Mouse (Mus musculus) spleen, postnatal 10 days (tissue): ENCODE data around the gene Slc25a3.
A peak's percentile ranks its signal among the peaks of the same experiment; 100 is the strongest.

Source experiments
- DNase-seq, 2 experiments: peaks; one replicate each; pipeline ENCODE4 v3.0.0; 2021 to 2022; ENCODE audit warnings: low spot score in 2 of 2

The Slc25a3 gene

DNA sequence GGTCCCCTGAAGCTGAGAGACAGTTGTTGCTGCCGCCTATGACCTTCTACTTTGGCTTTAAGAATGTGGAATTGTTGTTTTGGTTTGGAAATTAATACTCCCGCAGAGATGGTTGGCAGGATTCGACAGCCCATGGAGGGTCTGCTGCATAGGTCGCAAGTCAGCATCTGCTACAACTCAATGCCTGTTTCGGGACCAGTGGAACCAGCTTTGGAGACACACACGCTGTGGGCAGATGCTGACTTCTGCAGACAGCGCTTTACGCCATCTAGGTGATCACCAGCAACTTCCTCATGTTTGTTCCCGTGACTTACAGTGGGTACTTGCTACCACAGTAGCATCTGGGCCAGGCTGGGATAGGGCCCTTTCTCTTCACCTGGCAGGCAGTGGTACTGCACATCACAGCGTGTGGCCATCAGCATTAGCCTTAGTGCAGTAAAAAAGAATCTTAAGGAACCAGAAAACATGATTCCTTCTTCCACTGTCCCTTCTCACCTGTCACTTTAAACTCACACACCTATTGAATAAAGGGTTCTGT is 18.9 kb upstream of the Slc25a3 start:
- peak in 1 of 2 experiments; percentile 28 for DNase-seq

DNA sequence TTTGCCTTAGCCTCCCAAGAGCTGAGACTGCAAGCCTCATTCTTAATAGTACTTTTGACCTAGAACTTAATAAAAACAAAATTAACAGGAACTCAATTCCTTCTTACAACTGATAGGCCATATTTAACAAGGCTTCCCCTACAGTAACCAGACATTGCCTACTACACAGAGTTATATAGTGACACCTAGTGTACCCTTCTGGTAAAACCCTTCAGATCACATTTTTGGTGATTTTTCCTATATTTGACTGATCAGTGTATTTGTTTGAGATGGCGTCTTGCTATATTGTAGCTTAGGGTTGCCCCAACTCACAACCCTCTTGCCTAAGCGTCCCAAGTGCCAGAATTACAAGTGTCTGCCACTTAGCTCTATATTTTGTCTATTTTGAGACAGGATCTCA is 17.7 kb upstream of the Slc25a3 start:
- DNase-seq, result no peak

DNA sequence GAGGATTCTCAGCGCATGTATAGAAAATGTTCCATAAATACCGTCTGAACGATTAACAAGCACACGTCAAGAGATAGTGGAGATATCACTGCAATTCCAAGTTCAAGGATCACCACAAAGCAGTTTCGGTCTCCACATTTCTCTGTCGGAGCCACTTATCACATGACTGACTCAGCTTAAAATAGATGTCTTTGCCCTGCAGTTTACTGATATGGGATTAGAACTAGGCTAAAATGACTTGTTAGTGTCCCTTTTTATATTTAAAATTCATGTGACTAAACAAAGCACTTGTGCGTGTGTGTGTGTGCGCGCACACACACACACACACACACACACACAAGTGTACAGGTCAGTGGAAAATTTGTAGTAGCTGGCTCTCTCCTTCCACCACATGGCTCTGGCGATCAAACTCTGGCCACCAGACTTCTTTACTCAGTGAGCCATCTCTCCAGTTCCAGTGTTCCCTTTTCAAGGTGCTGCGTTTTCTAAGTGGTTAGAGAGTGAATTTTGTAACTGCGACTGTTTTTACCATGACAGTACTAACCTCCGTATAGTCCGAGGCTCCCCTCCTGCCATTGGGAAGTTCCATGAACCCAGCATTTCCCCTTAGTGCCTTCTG is 15.4 kb upstream of the Slc25a3 start:
- DNase-seq, result no peak

DNA sequence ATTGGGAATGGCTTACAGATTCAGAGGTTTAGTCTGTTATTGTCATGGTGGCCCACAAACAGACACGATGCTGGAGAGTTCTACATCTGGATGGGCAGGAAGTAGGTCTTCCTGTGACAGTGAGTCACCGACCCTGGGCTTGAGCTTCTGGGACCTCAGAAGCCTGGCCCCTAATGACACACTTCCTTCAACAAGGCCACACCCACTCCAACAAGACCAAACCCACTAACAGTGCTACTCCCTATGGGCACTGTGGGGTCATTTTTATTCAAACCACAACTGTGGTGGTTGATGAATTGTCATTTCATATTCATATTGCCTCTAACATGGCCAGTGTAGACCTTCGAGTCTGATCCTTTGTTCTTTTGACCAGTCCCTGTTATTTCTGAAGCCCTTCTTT is 14.5 kb upstream of the Slc25a3 start:
- no peak for DNase-seq

DNA sequence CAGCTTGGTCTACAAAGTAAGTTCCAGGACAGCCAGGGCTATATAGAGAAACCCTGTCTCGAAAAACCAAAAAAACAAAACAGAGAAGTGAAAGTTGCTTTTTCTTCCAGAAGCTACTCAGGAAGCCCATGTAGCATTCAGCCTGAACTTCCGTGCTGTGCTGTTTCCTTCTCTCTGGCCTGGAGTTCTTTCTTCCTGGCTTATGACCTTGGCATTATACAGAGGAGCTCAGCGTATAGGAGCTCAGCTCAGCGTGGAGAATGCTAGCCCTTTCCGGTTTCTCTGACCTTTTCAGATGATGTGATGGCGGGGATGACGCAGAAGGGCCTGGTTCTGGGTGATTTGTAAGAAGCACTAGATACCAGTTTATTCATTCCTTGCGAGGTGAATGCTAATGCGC is 13.5 kb upstream of the Slc25a3 start:
- no peak for DNase-seq

DNA sequence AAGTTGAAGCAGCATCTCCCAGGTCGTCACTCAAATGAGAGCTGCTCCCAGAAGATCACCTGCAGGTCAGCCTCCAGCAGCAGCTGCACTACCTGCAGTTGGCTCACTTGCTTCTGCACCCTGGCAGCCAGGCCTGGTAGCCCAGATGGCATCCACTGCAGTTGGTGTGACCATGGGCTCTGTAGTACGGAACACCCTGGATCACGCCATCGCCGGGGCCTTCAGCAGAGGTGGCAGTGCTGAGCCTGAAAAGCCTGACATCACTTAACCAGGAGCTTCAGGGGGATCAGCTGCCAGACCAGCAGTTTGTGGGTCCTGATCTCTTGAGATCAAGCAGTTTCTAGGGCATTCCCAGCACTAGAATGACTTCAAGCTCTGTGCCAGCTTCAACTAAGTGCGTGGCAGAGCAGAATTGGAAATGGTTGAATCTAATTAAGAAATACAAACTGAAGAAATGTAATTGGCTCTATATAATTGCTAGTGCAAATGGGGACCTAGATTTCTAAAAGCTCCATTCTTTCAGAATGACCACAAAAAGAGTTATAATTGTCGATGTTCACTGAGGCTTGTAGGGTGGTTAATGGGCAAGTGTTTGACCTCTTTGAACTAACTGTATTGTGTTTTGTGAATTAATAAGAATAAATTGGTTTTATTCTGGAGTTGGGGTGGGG is 11.6 kb upstream of the Slc25a3 start:
- DNase-seq, result no peak

DNA sequence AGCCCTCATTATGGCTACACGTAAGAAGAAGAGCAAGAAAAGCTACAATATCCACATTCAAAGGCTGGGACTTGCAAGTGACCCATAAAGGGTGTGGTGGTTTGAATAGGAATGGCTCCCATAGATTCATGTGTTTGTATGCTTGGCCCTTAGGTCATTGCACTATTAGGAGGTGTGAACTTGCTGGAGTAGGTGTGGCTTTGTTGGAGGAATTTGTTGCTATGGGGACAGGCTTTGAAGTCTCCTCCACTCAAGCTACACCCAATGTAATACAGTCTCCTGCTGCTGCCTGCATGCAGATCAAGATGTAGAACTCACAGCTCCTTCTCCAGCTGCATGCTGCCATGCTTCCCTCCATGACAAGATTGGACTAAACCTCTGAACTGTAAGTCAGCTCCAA is 7.7 kb upstream of the Slc25a3 start:
- no peak for DNase-seq

DNA sequence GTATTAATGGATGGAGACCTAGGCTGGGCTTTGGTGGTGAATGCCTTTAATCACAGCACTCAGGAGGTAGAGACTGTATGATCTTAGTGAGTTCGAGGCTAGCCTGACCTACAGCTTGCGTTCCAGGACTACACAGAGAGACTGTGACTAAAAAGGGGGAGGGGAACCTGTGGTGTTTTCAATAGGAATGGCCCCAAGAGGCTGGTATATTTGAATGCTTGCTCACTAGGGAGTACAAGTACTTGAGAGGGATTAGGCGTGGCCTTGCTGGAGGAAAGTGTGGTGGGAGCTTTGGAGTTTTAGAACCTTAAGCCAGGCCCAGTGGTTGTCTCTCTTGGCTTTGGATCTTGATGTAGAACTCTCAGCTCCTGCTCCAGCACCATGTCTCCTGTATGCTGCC is 6.9 kb upstream of the Slc25a3 start:
- DNase-seq, result no peak

DNA sequence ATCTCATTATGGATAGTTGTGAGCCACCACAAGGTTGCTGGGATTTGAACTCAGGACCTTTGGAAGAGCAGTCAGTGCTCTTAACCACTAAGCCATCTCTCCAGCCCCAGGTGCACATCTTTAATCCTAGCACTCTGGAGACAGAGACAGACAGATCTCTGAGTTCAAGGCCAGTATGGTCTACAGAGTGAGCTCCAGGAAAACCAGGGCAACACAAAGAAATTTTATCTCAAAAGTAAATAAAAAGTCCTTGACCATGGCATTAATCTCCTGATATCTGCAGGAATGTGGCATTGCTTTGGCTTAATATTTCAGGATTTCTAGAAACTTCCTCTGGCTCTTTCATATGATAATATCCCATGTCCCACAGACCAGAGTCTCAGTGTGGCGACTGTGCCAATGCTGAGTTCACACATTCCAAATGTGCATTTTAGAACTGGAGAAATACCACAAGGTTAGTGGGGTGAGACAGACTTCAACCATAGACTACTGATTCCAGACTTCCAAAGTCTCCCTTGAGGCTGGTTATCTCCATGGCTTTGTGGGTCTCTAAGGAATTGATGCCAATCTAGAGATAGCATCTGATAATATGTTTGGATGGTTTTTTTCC is 4.8 kb upstream of the Slc25a3 start:
- DNase-seq, result no peak

DNA sequence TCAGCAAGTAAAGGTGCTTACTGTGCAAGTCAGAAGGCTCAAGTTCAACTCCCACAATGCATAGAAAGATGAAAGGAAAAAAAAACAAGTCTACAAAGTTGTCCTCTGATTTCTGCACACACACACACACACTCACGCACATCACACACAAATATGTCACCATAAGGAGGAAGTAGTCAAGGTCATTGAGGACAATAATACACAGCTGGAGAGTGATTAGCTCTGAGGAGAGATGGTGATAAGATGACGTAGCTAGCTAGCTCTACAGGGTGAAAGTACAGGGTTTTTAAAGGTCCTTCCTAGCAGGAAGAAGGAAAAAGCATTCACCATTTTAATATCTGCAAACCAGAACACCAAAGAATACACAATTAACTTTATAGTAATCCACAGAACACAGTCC is 3.5 kb upstream of the Slc25a3 start:
- DNase-seq, result no peak

DNA sequence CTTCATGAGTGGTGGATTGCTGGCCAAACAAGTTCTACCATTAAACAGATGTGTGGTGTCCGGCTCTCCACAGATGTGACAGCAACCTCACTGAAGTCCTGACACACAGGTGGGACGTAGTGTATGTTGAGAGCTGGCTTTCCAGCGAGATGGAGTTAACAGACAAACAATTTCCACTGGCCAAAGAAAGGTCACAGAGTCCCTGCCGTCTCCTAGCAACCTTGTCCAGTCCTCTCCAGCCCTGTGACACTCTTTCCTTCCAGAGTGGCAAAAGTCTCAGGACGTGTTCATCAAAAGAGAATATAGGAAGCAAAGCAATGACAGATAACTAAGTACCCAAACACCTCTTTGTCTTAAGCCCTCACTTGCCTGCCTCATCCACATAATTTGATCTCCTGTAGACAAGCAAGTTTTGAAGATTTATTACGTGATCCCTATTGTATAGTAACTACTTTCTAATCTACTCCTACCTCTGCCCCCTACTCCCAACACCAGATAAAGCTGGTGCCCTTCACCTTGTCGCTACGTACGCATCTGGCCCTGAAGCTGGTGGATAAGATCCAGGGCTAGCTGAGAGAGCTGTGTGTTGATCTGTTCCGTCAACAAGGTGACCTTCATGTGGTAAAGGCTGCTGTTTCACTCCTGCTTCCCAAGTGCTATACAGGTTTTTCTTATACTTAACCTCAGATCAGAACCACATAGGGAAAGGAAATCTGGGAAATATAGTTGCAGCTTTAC is 2.9 kb upstream of the Slc25a3 start:
- no peak for DNase-seq

DNA sequence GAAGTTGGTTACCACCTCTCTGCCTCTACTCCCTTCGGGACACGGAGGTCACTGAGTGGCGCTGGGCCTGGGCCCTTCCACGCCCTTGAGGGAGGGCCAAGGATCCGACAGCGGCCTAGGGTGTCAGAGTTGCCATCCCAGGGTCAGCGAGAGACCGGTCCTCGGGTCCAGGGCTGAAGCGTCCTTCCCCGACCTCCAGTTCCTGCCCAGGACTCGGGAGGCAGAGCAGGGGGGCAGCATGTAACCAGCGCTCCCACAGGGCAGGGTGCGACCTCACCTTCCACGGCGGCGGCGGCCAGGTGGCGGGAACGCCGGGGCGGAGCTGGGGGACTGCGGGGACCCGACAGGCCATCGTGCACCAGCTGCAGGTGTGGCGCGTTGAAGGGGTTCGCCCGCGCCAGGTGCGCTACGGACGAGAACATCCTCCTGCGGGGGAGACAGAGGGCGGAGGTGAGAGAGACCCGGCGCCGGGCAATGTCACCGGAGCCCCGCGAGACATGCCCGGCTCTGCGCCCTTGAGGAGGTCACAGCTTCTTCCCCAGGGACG is 505 bp downstream of the Slc25a3 start:
- peak in 1 of 2 experiments; percentile 68 for DNase-seq

DNA sequence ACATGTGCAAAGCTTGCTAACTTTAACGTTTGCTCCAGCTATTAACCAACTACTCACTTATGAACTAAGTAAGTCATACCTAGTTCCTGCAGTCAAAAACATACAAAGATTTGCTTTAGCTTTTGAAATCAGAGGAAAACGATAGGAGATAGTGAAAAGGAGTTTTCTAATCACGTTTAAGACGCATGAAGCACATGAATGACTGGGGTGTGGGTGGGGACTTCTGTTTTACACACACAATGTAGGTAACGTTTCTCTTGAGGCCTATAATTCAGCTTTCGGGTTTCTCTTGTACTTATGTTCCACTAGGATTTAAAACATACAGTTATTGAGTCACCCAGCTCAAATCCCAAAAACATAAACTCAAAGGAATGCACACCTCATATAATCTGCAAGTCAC is 1.2 kb downstream of the Slc25a3 start:
- no peak for DNase-seq

DNA sequence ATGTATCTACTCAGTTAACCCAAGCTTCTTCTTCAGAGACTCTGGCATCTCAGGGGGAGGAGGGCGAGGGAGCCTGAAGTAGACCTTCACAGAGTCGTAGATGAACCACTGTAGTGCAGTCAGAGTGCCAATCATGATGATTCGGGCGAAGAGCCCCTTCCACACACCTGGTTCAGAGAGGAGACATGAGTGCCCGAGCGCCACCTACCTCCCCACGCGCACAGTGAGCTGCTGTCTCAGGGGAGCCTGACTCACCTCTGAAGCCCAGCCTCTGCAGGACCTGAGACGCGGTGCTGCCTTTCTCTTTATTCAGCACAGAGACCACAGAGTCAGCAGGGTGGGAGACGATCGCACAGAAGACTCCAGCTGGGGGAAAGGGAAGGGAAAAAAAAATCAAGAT is 6.9 kb downstream of the Slc25a3 start:
- no peak for DNase-seq

DNA sequence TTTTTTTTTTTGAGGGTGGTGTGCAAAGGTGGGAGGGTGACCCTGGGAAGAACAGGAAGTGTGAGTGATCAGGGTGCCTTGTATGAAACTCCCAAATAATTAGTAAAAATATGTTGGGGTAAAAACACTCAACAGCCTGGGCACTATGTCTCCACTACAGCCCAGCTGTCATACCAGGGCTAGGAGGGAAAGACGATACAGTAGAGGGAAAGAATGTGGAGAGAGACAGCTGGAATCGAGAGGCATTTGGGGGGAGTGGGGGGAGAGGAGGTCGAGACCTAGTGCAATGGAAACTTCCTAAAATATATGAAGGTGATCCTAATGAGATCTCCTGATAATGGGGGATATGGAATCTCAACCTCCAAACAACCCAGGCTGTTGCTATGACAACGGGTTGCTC is 14.0 kb downstream of the Slc25a3 start:
- no peak for DNase-seq

DNA sequence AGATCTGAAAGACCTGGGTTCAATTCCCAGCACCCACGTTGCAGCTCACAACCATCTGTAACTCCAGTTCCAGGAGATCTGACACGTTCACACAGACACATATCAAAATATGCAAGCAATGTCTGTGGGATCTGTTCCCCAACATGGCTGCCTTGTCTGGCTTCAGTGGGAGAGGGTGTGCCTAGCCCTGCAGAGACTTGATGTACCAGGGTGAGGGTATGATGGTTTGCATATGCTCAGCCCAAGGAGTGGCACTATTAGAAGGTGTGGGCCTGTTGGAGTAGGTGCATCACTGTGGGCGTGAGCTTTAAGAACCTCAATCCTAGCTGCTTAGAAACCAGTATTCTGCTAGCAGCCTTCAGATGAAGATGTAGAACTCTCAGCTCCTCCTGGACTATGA is 17.9 kb downstream of the Slc25a3 start:
- DNase-seq, result no peak

DNA sequence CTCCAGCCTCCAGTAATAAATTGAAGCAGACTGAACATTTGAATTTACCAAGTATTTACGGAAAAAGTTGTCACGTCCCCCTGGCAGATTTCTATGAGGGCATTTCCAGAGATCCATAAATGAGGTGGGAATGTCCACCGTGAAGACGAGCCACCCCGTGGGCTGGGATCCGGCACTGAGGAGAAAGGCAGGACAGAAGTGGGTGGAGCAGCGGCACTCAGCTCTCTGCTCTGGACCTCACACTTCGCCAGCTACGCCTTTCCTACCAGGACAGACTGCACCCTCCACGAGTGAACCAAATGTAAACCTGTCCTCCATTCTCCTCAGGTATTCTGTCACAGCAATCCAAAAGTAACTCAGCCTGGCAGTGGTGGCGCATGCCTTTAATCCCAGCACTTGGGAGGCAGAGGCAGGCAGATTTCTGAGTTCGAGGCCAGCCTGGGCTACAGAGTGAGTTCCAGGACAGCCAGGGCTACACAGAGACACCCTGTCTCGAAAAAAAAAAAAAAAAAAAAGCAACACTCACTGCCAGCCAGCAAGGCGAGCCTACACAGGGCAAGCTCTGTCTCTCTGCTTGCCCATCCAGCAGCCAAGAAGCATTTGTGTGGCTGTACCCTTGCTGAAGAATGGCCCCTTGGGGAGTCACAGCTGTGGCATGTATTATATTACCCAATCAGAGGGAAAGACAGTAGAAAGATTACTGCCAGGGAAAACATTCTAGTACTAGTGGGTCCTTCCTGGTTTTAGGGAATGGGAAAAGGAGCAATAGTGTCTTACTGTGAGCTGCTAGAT is 20.9 kb downstream of the Slc25a3 start:
- DNase-seq, result no peak

DNA sequence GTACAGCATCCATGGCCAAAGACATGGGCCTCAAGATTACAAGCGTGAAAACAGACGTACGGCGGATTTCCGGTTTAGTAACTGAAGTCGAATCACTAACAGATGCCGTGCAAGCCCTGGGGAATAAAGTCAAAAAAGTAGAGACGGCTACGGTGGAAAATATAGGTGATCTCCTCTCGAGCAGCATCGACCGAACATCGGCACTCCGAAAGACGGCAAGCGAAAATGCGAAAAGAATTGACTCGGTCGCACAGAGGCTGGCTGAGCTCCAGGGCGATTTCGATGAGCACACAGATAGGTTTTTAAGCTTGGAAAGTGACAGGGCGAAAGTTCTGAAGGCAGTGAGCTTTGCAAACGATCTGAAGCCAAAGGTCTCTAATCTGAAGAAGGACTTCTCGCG is 21.9 kb downstream of the Slc25a3 start:
- DNase-seq, result no peak

DNA sequence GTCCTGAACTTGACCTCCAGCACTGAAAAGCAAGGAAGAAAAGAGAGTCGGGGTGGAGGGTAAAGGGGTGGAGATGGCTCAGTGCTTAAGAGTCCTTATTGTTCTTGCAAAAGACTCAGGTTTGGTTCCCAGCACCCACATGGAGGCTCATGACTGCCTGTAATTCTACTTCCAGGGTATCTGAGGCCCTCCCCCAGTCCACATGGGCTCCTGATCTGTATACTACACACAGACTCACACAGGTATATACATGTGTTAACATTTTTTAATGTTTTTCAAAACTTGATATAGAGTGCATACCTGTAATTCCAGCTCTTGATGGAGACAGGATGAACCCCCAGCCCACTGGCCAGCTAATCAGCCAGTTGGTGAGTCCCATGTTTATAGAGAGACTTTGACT is 23.8 kb downstream of the Slc25a3 start:
- DNase-seq, result no peak

DNA sequence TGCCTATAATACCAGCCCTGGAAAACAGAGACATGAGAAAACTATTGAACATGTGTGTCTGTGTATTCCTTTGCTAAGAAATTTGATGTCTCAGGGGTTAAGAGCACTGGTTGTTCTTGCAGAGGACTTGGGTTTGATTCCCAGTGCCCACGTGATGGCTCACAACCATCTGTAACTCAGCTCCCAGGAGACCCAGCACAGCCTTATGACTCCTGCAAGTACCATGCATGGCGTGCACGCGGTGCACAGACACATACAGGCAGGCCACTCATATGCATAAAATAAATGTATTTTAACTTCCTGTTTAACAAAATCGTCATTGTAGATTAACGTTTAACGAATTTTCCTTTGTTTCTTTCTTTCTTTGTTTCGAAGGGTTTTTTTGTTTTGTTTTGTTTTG is 25.8 kb downstream of the Slc25a3 start:
- no peak for DNase-seq
